In the genomic region with DNA sequence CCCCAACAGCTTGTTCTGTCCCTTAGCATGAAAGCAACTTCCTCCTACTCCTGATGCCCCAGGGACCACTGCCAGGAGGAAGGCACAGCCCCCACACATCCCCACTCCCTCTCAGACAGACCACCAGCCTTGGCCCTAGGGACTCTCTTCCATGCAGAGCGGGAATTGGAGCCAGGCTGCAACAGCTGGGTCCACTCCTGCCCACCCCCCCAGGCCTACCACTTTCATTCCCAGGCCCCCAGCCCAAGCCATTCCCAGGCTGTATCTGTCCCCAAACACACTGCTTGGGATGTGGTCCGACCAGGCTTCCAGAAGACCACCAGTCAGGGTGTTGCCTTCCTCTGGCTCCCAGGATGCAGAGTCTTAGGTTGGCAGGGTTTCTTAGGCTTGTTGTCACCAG, we compare ENCODE assay signal across 24 mouse cellular contexts. TPM values are rescaled to one million over a fixed set of nuclear protein-coding genes. Genes with fewer than 3 reads are reported as not detected.
DNase-seq lines count a peak whose midpoint lies in the region; ATAC-seq and TF ChIP-seq lines count a peak whose summit lies in the region.
"Had no signal": no experiment of that assay in that cellular context is flagged by ENCODE, and none has a peak within 500 bp of the region (broad histone marks: within the 10 kb centered on the region; RNA-seq: fewer than 3 reads in every experiment).

No protein-coding gene starts in this region.

- H3K9me3 ChIP-seq in lung, embryonic 14.5 days (ENCODE audit: low read depth, low read length) = no peaks in the 10 kb centered on the region
- H3K9me3 ChIP-seq in lung, embryonic 16.5 days (ENCODE audit: control insufficient read depth, low read length) = no peaks in the 10 kb centered on the region
- H3K9me3 ChIP-seq: G1E had no signal

- ATAC-seq in lung, embryonic 14.5 days (ENCODE audit: insufficient read depth) = peak; percentile 54; the same call in 1 of the 2 replicates
- 0 out of 2 replicates have a peak, but pooled peaks have one; percentile 12 for ATAC-seq in lung, embryonic 16.5 days (ENCODE audit: low read depth)
- ATAC-seq: activated CD4-positive, CD25-positive, alpha-beta regulatory T cell, adult 4 months; CD4-positive, CD25-positive, alpha-beta regulatory T cell, adult 4 months; Patski had no signal

- DNase-seq in gastrocnemius, adult 2 months = peak; percentile 8
- no peak for DNase-seq in gastrocnemius, postnatal 14 days
- peak; percentile 57 for DNase-seq in lung, embryonic 14.5 days
- DNase-seq in lung, postnatal 14 days = no peak
- DNase-seq in lung, postnatal 4 days = no peak
- DNase-seq: adrenal gland, adult 2 months; adrenal gland, adult 8-10 months; adrenal gland, postnatal 10 days; adrenal gland, postnatal 14 days; adrenal gland, postnatal 25 days; adrenal gland, postnatal 36 days; B cell, adult 2 months; cerebellum, adult 11 months; cerebellum, adult 11-12 months; cerebellum, adult 18-20 months had no signal

- H3K27me3 ChIP-seq in lung, embryonic 14.5 days (ENCODE audit: insufficient read depth, low read length) = 0 out of 2 replicates have a peak, but pooled peaks cover 7% of the 10 kb centered on the region
- H3K27me3 ChIP-seq in lung, embryonic 16.5 days (ENCODE audit: control insufficient read depth, insufficient read depth, low read depth, low read length) = no peaks in the 10 kb centered on the region; the same call in 1 of the 2 replicates
- H3K27me3 ChIP-seq: Patski had no signal

- H3K4me1 ChIP-seq in lung, embryonic 14.5 days (ENCODE audit: insufficient read depth) = peaks cover 19% of the 10 kb centered on the region
- peaks cover 22% of the 10 kb centered on the region for H3K4me1 ChIP-seq in lung, embryonic 16.5 days (replicated peaks; ENCODE audit: control insufficient read depth, insufficient read depth, low read length)

- H3K4me2 ChIP-seq in lung, embryonic 14.5 days = no peak overlapping the region
- no peak overlapping the region for H3K4me2 ChIP-seq in lung, embryonic 16.5 days (ENCODE audit: low read depth, low read length)

- no peak overlapping the region for H3K27ac ChIP-seq in gastrocnemius, adult 2 months
- H3K27ac ChIP-seq in lung, embryonic 14.5 days (ENCODE audit: low read depth) = peak overlapping the region; percentile 37; the same call in 1 of the 2 replicates
- no peak overlapping the region for H3K27ac ChIP-seq in lung, embryonic 16.5 days (ENCODE audit: low read length)

- H3K36me3 ChIP-seq in lung, embryonic 14.5 days (ENCODE audit: insufficient read depth) = no peaks in the 10 kb centered on the region
- no peaks in the 10 kb centered on the region for H3K36me3 ChIP-seq in lung, embryonic 16.5 days (ENCODE audit: control insufficient read depth, insufficient read depth, low read length)
- H3K36me3 ChIP-seq: G1E had no signal

- H3K9ac ChIP-seq in lung, embryonic 14.5 days = no peak overlapping the region
- no peak overlapping the region for H3K9ac ChIP-seq in lung, embryonic 16.5 days (ENCODE audit: low read length)

- 44% methylated on average over 2 of the region's 2 CpGs for WGBS in lung, embryonic 14.5 days
- 53% methylated on average over 2 of the region's 2 CpGs for WGBS in lung, embryonic 16.5 days

- TF ChIP-seq CTCF in gastrocnemius, adult 2 months (IDR thresholded peaks at IDR 0.05) = no peak
- no peak for TF ChIP-seq CTCF in lung, embryonic 14.5 days (IDR thresholded peaks at IDR 0.05; ENCODE audit: low read depth)

- H3K4me3 ChIP-seq in gastrocnemius, adult 2 months = no peak overlapping the region
- H3K4me3 ChIP-seq in lung, embryonic 14.5 days (ENCODE audit: low read depth, low read length) = no peak overlapping the region
- H3K4me3 ChIP-seq in lung, embryonic 16.5 days (ENCODE audit: low read length) = no peak overlapping the region

- intact Hi-C loops in gastrocnemius, adult 2 months (cut with DNase I) = no loop called here
- intact Hi-C loops in gastrocnemius, postnatal 14 days (cut with DNase I; ENCODE audit: low total_unique reads) = no loop called here

RNA-seq across cellular contexts. Expression of a gene that starts 13.1 kb away (rescaled TPM):
- not detected for total RNA-seq in gastrocnemius, adult 2 months (2021)
- total RNA-seq in gastrocnemius, postnatal 14 days (2021) = not detected
- polyA plus RNA-seq in lung, embryonic 14.5 days (2014; fragmentation: Nextera tagmentation; extraction: Ambion mirVana) = 3.8 and 4.1 TPM in 2 replicates
- polyA plus RNA-seq in lung, embryonic 16.5 days (2015; fragmentation: Nextera tagmentation; extraction: Ambion mirVana) = 2.0 and 2.2 TPM in 2 replicates
- total RNA-seq: adrenal gland, adult 18-20 months; adrenal gland, adult 2 months; adrenal gland, adult 8-10 months; adrenal gland, postnatal 25 days; CH12.LX; ES-E14 had no signal
- polyA plus RNA-seq: activated CD4-positive, CD25-positive, alpha-beta regulatory T cell, adult 4 months; CD4-positive, CD25-positive, alpha-beta regulatory T cell, adult 4 months had no signal

RNA-seq across cellular contexts. Expression of a gene that starts 17.1 kb away (rescaled TPM):
- 1 to 10 TPM in 1 of 2 experiments, under 1 TPM in 1; 0.61 to 1.1 TPM for total RNA-seq in gastrocnemius, adult 2 months (2021)
- 1 to 10 TPM; 1.0 to 1.7 TPM for total RNA-seq in gastrocnemius, postnatal 14 days (2021)
- 1.2 and 1.7 TPM in 2 replicates for polyA plus RNA-seq in lung, embryonic 14.5 days (2014; fragmentation: Nextera tagmentation; extraction: Ambion mirVana)
- polyA plus RNA-seq in lung, embryonic 16.5 days (2015; fragmentation: Nextera tagmentation; extraction: Ambion mirVana) = 3.6 and 4.2 TPM in 2 replicates
- polyA plus RNA-seq: activated CD4-positive, CD25-positive, alpha-beta regulatory T cell, adult 4 months; CD4-positive, CD25-positive, alpha-beta regulatory T cell, adult 4 months; G1E had no signal

RNA-seq across cellular contexts. Expression of a gene that starts 18.6 kb away (rescaled TPM):
- 1 to 10 TPM; 1.2 to 4.7 TPM for total RNA-seq in gastrocnemius, adult 2 months (2021)
- 1 to 10 TPM in 1 of 2 experiments, under 1 TPM in 1; 0.78 to 3.1 TPM for total RNA-seq in gastrocnemius, postnatal 14 days (2021)
- 12.0 and 15.8 TPM in 2 replicates for polyA plus RNA-seq in lung, embryonic 14.5 days (2014; fragmentation: Nextera tagmentation; extraction: Ambion mirVana)
- 5.5 and 6.2 TPM in 2 replicates for polyA plus RNA-seq in lung, embryonic 16.5 days (2015; fragmentation: Nextera tagmentation; extraction: Ambion mirVana)
- total RNA-seq: adrenal gland, adult 8-10 months; adrenal gland, postnatal 14 days; adrenal gland, postnatal 25 days; MEL had no signal
- polyA plus RNA-seq: activated CD4-positive, CD25-positive, alpha-beta regulatory T cell, adult 4 months; CD4-positive, CD25-positive, alpha-beta regulatory T cell, adult 4 months; G1E had no signal

RNA-seq across cellular contexts. Expression of a gene that starts 20.7 kb away (rescaled TPM):
- 1 to 10 TPM; 3.1 to 6.1 TPM for total RNA-seq in gastrocnemius, adult 2 months (2021)
- 1 to 10 TPM; 6.0 to 8.4 TPM for total RNA-seq in gastrocnemius, postnatal 14 days (2021)
- polyA plus RNA-seq in lung, embryonic 14.5 days (2014; fragmentation: Nextera tagmentation; extraction: Ambion mirVana) = 19.3 and 20.1 TPM in 2 replicates
- 21.1 and 22.2 TPM in 2 replicates for polyA plus RNA-seq in lung, embryonic 16.5 days (2015; fragmentation: Nextera tagmentation; extraction: Ambion mirVana)
- polyA plus RNA-seq: G1E had no signal

Comparison
In these comparisons a context has a peak if more than half of its experiments do, and no peak if none do; other contexts are left out.
1. DNase-seq: peak in gastrocnemius, adult 2 months (single experiment) and lung, embryonic 14.5 days (single experiment); none in gastrocnemius, postnatal 14 days (single experiment), lung, postnatal 14 days (single experiment) and lung, postnatal 4 days (0 of 2).